In genomic region chr10:76815481-76815880, GRCm38 (mm10) we compare ENCODE assay signal across 19 mouse cellular contexts.
DNase-seq lines count a peak whose midpoint lies in the region; ATAC-seq and TF ChIP-seq lines count a peak whose summit lies in the region.
"Had no signal": no experiment of that assay in that cellular context is flagged by ENCODE, and none has a peak within 500 bp of the region (broad histone marks: within the 10 kb centered on the region; RNA-seq: fewer than 3 reads in every experiment).

No protein-coding gene starts in this region.

- 38% methylated on average over 4 of the region's 4 CpGs for WGBS in cerebellum, adult 2 months
- WGBS in embryonic facial prominence, embryonic 10.5 days, result 55% methylated on average over 4 of the region's 4 CpGs

- no peak for TF ChIP-seq CTCF in cerebellum, adult 2 months (IDR thresholded peaks at IDR 0.05; ENCODE audit: borderline replicate concordance, insufficient read depth, low read depth, low read length)

- ATAC-seq in megakaryocyte progenitor cell, adult 5-6 weeks (replicated peaks; ENCODE audit: poor library complexity), result no peak

- H3K27ac ChIP-seq in cerebellum, adult 2 months (ENCODE audit: insufficient read depth, low read length), result 0 out of 2 replicates have a peak overlapping the region, but pooled peaks have one; percentile 17
- peak overlapping the region; percentile 3 for H3K27ac ChIP-seq in embryonic facial prominence, embryonic 10.5 days (replicated peaks)
- H3K27ac ChIP-seq: limb, embryonic 15.5 days; macrophage; stomach, embryonic 15.5 days had no signal

- H3K4me3 ChIP-seq in cerebellum, adult 2 months (replicated peaks; ENCODE audit: insufficient read depth, low read depth, low read length), result no peak overlapping the region
- no peak overlapping the region for H3K4me3 ChIP-seq in embryonic facial prominence, embryonic 10.5 days
- H3K4me3 ChIP-seq: erythroblast, embryonic 14.5 days; limb, embryonic 15.5 days; myocyte; stomach, embryonic 15.5 days had no signal

- H3K27me3 ChIP-seq in cerebellum, adult 2 months (ENCODE audit: control insufficient read depth, insufficient read depth, low read length), result no peaks in the 10 kb centered on the region
- H3K27me3 ChIP-seq in embryonic facial prominence, embryonic 10.5 days (replicated peaks; ENCODE audit: low read depth, poor library complexity, severe bottlenecking), result 0 out of 2 replicates have a peak, but pooled peaks cover 4% of the 10 kb centered on the region
- H3K27me3 ChIP-seq: limb, embryonic 15.5 days; stomach, embryonic 15.5 days had no signal

- H3K4me1 ChIP-seq in cerebellum, adult 2 months (ENCODE audit: control insufficient read depth, insufficient read depth, low read length), result peaks cover 34% of the 10 kb centered on the region
- H3K4me1 ChIP-seq in embryonic facial prominence, embryonic 10.5 days, result peaks cover 21% of the 10 kb centered on the region
- H3K4me1 ChIP-seq: limb, embryonic 15.5 days; stomach, embryonic 15.5 days had no signal

- no peaks in the 10 kb centered on the region for H3K36me3 ChIP-seq in embryonic facial prominence, embryonic 10.5 days (replicated peaks)
- H3K36me3 ChIP-seq: limb, embryonic 15.5 days; stomach, embryonic 15.5 days had no signal

- TF ChIP-seq POLR2A in cerebellum, adult 2 months (IDR thresholded peaks at IDR 0.05; ENCODE audit: borderline replicate concordance, insufficient read depth, low read length), result no peak

- peak; percentile 29 for DNase-seq in embryo, embryonic 10 days (ENCODE audit: low spot score)
- no peak for DNase-seq in embryo, embryonic 11 days
- peak; percentile 54 for DNase-seq in MN1 (ENCODE audit: low spot score)
- DNase-seq in cerebellum, adult 2 months, result peak; percentile 75
- no peak for DNase-seq in embryonic facial prominence, embryonic 10.5 days (ENCODE audit: low spot score)
- DNase-seq in yolk sac, embryonic 10.5 days (ENCODE audit: low spot score), result no peak
- DNase-seq: B cell, adult 2 months; gastrocnemius, postnatal 36 days; heart, postnatal 4 days; kidney, adult 18-20 months; kidney, postnatal 4 days; lung, adult 2 months; thymus, postnatal 36 days had no signal

- H3K9me3 ChIP-seq in embryonic facial prominence, embryonic 10.5 days, result no peaks in the 10 kb centered on the region
- H3K9me3 ChIP-seq: limb, embryonic 15.5 days; stomach, embryonic 15.5 days had no signal

Comparison
In these comparisons a context has a peak if more than half of its experiments do, and no peak if none do; other contexts are left out.
1. DNase-seq: peak in embryo, embryonic 10 days (single experiment), MN1 (single experiment) and cerebellum, adult 2 months (2 of 2); none in embryo, embryonic 11 days (single experiment), embryonic facial prominence, embryonic 10.5 days (single experiment) and yolk sac, embryonic 10.5 days (single experiment).